ENCODE assay signal across 8 mouse cellular contexts in the genomic region with DNA sequence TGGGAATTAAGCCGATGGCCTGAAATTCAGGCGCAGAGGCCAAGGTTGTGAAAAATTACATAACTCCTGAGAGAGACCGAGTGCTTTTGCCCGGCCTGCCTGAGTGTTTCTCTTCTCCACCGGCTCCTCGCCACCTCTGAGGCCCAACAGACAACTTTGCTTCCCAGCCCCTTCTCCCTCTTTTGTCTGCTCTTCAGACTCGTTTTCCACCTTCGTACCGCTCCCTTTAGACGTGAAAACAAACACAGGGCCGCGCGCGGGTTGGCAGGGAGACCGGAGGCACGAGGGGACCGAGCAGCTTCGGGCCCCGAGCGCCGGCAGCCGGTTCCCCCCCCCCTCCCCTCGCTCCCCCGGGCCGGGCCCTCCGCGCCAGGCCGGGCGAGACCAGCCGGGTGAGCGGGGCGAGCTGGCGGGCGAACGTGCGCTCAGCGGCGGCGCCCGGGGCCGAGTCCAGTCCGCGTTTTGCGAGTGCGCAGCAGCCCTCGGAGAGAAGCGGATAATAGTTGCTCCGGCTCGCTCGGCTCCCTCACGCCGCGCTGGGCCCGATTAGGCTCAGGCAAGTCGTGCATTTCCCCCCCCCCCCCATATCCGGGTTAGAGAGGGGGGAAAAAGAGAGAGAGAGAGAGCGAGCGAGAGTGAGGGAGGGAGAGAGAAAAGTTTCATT. TPM values are rescaled to one million over a fixed set of nuclear protein-coding genes. Genes with fewer than 3 reads are reported as not detected.
DNase-seq lines count a peak whose midpoint lies in the region; ATAC-seq lines count a peak whose summit lies in the region.

A gene (plus strand): TSS at position 493 of the 664 bp plus-strand sequence.

- DNase-seq in MN1 (ENCODE audit: low spot score): peak; percentile 92
- peak; percentile 80 for DNase-seq in cerebellum, adult 9-10 months
- peak; percentile 72 to 85 for DNase-seq in layer of hippocampus, postnatal 10 days (ENCODE audit: low spot score in 2 of 2)
- peak; percentile 82 for DNase-seq in lung, postnatal 14 days
- peak; percentile 83 for DNase-seq in ovary, postnatal 36 days (ENCODE audit: low spot score)
- DNase-seq in thymus, postnatal 25 days: peak; percentile 84

- ATAC-seq in frontal cortex, adult (ENCODE audit: low TSS enrichment): peak; percentile 42; the same call in 1 of the 2 replicates
- peak; percentile 74 to 75 for ATAC-seq in hematopoietic stem cell, adult 5-6 weeks (replicated peaks in 1 of 2; ENCODE audit: insufficient read depth in 1 of 2, low FRiP score in 2 of 2, low TSS enrichment in 1 of 2, low read depth in 1 of 2, poor library complexity in 2 of 2, severe bottlenecking in 2 of 2)

RNA-seq across cellular contexts. Expression of the gene that starts here (rescaled TPM):
- 41.0 and 55.8 TPM in 2 replicates for total RNA-seq in hematopoietic stem cell, adult 5-6 weeks (2017)
- total RNA-seq in layer of hippocampus, postnatal 10 days (2021): 10 to 100 TPM; 74.7 to 79.4 TPM

Comparison
In these comparisons a context has a peak if more than half of its experiments do, and no peak if none do; other contexts are left out.
1. Peak in every context shown above with its lines: DNase-seq and ATAC-seq.